Mouse (Mus musculus) lung, postnatal 0 days (tissue): ENCODE data around the gene Papola. TPM values are rescaled to one million over a fixed set of nuclear protein-coding genes. Genes with fewer than 3 reads are reported as not detected.

Experiments used
- ATAC-seq: fragments of 200-750 bp; cut with Nextera tagmentation; 2 replicates; pipeline ENCODE4 v1.8.0; 2017; ENCODE audit warnings: moderate library complexity
- DNase-seq: peaks from one replicate; pipeline ENCODE4 v3.0.0-alpha.2; 2016; ENCODE audit warnings: low spot score
- H3K27ac ChIP-seq: fragments of 300-500 bp; sonication (generic); 2 replicates; pipeline ENCODE4 v1.5.1; 2014; ENCODE audit warnings: antibody characterized with exemption, mild to moderate bottlenecking, low read length, mixed read lengths
- H3K27me3 ChIP-seq: fragments of 300-500 bp; sonication (generic); replicated peaks from 2 replicates; pipeline ENCODE4 v1.6.1; 2014; ENCODE audit warnings: low read length, mixed read lengths; ENCODE audit not compliant: insufficient read depth
- H3K36me3 ChIP-seq: fragments of 300-500 bp; sonication (generic); 2 replicates; pipeline ENCODE4 v1.6.1; 2014; ENCODE audit warnings: low read length, mixed read lengths; ENCODE audit not compliant: insufficient read depth
- H3K4me1 ChIP-seq: fragments of 300-500 bp; sonication (generic); 2 replicates; pipeline ENCODE4 v1.6.1; 2014; ENCODE audit warnings: antibody characterized with exemption, low read depth, low read length, mixed read lengths; ENCODE audit not compliant: insufficient read depth
- H3K4me2 ChIP-seq: fragments of 300-500 bp; sonication (generic); replicated peaks from 2 replicates; pipeline ENCODE4 v1.6.1; 2014; ENCODE audit warnings: low read depth, mild to moderate bottlenecking, low read length, moderate library complexity, mixed read lengths
- H3K4me3 ChIP-seq: fragments of 300-500 bp; sonication (generic); 2 replicates; pipeline ENCODE4 v1.5.1; 2014; ENCODE audit warnings: low read depth, low read length
- H3K9ac ChIP-seq: fragments of 300-500 bp; sonication (generic); replicated peaks from 2 replicates; pipeline ENCODE4 v1.6.1; 2014; ENCODE audit warnings: low read depth, mild to moderate bottlenecking
- H3K9me3 ChIP-seq: fragments of 300-500 bp; sonication (generic); 2 replicates; pipeline ENCODE4 v1.6.1; 2016; ENCODE audit warnings: low read length, mixed read lengths
- CTCF ChIP-seq: IDR thresholded peaks from 2 replicates; pipeline ENCODE4 v1.5.1; 2016; ENCODE audit warnings: antibody characterized with exemption, mild to moderate bottlenecking
- EP300 ChIP-seq: IDR thresholded peaks from 2 replicates; pipeline ENCODE4 v1.6.1; 2016; ENCODE audit warnings: antibody characterized with exemption, mild to moderate bottlenecking, control low read depth
- WGBS: fragments of 180-500 bp; shearing (Covaris S2); extraction: QIAGEN DNeasy Blood & Tissue Kit; methylation state at CpG from one replicate; pipeline ENCODE4 v1.1.7; 2014; 5-methylcytosine and 5-hydroxymethylcytosine counted together
- polyA plus RNA-seq: library from polyadenylated mRNA; unstranded; fragments of >200 nt; fragmentation: Nextera tagmentation; extraction: Ambion mirVana; gene quantifications from 2 replicates; pipeline ENCODE4 v1.2.1, GENCODE M21; 2015

Gene Papola
- polyA plus RNA-seq, 1 experiment from 2014 or later, result 102 TPM

DNA sequence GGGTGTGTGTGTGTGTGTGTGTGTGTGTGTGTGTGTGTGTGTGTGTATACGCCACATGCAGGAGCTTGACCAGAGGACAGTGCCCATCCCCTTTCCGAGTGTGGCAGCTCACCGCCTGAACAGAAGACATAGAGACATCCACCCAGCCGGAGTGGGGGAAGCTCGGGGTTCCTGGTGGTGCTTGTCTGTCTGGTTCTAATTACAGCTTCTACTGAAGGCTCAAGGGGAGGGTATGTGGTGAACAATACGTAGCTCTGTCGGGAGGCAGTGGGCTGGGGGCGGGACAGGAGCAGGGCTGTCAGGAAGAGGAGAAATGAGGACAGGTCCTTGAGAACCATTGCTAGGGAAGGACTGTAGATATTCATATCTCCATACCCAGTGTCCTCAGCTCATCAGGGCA, 64.6 kb downstream of the Papola start:
- H3K9ac ChIP-seq, result no peak overlapping the region
- no peak overlapping the region for H3K4me3 ChIP-seq
- DNase-seq (no peak), ATAC-seq (no peak)
- TF ChIP-seq CTCF (no peak), EP300 (no peak)
- no peak overlapping the region for H3K27ac ChIP-seq
- H3K4me2 ChIP-seq, result no peak overlapping the region
- no peaks in the 10 kb centered on the region for H3K9me3 ChIP-seq
- H3K4me1 ChIP-seq, result no peaks in the 10 kb centered on the region
- H3K36me3 ChIP-seq, result no peaks in the 10 kb centered on the region
- H3K27me3 ChIP-seq, result no peaks in the 10 kb centered on the region
- 57% methylated on average over 8 of the region's 8 CpGs for WGBS

DNA sequence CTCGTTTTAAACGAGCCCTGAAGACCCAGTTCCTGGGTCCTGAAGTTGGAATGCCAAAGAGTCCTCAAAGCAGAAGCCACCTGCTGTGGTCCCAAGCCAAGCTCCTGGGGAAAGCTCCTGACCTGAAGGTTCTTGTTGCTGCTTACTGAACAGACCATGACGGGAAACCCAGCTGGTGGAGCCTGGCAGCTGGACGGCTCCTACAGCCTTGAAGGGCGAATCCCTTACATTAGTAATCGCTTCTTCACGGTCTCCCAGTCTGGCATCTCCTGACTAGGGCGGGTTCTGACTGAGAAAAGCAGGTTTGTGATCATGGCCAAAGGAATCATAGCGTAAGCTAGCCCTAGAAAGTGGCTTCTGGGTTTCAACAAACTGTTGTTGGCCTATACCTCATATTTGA, 66.2 kb downstream of the Papola start:
- Histone ChIP-seq H3K27ac (no peak overlapping the region), H3K27me3 (no peaks in the 10 kb centered on the region), H3K36me3 (no peaks in the 10 kb centered on the region), H3K9me3 (no peaks in the 10 kb centered on the region), H3K4me1 (no peaks in the 10 kb centered on the region), H3K4me3 (no peak overlapping the region), H3K4me2 (no peak overlapping the region), H3K9ac (no peak overlapping the region)
- 74% methylated on average over 9 of the region's 9 CpGs for WGBS
- TF ChIP-seq CTCF (no peak), EP300 (no peak)
- no peak for ATAC-seq
- no peak for DNase-seq

DNA sequence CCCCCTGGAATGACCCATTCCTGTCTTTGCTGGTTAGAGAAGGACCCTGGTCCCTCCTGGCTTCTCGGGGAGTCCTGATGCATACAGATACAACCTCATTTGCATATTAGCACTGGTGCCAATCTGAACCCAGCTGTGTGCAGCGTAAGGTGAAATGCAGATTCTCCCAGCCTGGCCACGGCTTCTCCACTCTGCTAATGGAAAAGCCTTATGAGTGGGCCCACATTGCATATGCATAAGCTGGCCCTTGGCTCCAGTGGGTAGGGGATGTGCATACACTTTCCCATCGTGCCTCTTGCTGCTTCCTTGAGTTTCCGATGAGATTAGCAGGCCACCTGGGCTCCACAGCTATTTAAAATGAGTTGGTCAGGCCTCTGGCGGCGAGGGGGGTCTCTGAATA, 68.3 kb downstream of the Papola start:
- ATAC-seq (no peak), DNase-seq (no peak)
- Histone ChIP-seq H3K36me3 (no peaks in the 10 kb centered on the region), H3K4me1 (no peaks in the 10 kb centered on the region), H3K9ac (no peak overlapping the region), H3K27me3 (no peaks in the 10 kb centered on the region), H3K4me2 (no peak overlapping the region), H3K9me3 (no peaks in the 10 kb centered on the region), H3K27ac (no peak overlapping the region), H3K4me3 (no peak overlapping the region)
- WGBS, result 64% methylated on average over 7 of the region's 7 CpGs
- TF ChIP-seq EP300 (no peak), CTCF (no peak)

DNA sequence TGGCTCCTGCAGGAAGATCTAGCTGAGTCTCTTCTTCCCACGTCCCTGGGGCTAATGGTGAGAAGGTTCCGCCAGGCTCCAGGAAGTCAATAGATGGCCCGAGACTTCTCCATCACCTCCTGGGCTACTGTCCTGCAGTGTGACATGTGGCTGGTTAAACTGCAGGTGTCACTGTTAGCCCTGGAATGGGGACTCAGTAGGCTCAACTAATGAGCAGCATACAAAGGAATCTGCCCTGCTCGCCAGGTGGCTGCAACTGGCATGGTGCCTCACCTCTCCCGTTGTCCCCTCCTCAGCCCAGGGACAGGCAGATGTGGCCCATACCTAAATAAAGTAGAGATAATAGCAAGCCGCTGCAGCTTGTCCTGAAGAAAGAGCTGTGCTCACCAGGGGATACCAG, 70.1 kb downstream of the Papola start:
- Histone ChIP-seq H3K4me3 (no peak overlapping the region), H3K36me3 (no peaks in the 10 kb centered on the region), H3K4me1 (no peaks in the 10 kb centered on the region), H3K4me2 (no peak overlapping the region), H3K27ac (no peak overlapping the region), H3K27me3 (no peaks in the 10 kb centered on the region), H3K9me3 (no peaks in the 10 kb centered on the region), H3K9ac (no peak overlapping the region)
- TF ChIP-seq CTCF (peak; percentile 49), EP300 (no peak)
- no peak for ATAC-seq
- 24% methylated on average over 6 of the region's 6 CpGs for WGBS
- DNase-seq, result no peak

DNA sequence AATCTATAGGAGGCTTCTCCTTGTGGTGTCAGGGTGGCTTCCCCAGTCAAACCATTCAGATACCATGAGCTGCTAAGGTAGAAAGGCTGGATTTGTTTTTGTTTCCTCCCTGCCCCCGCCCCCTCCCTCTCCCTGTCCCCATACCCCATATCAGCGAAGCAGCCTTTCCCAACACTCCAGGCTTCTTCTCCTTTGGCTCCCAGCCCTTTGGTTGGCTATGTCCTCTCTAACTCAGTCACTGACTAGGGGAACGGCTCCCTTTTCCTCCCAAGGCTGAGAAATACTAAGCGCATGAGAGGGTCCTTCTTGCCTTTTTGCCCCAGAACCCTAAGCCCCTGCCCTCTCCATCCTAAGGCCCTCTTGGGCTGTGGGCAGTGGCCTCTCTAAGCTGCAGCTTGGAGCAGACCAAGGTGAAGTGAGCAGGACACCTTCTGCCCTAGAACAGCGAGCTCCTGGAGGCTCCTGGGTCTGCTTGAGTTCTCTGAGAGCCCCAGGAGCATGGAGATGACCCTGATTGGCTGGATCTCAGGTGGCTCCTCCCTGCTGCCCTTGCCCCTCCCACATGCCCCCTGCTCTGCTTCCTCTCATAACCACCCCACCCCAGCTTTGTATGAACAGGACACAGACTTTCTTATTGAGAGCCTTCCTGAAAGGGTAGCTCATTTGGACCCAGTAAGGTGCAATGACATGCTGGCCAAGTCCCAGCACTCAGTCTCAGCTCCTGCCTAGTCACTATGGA, 73.6 kb downstream of the Papola start:
- TF ChIP-seq EP300 (no peak), CTCF (no peak)
- no peak overlapping the region for H3K9ac ChIP-seq
- no peak for ATAC-seq
- H3K4me1 ChIP-seq, result no peaks in the 10 kb centered on the region
- H3K27me3 ChIP-seq, result no peaks in the 10 kb centered on the region
- WGBS, result 71% methylated on average over 5 of the region's 5 CpGs
- no peak overlapping the region for H3K27ac ChIP-seq
- no peaks in the 10 kb centered on the region for H3K9me3 ChIP-seq
- no peak overlapping the region for H3K4me3 ChIP-seq
- H3K36me3 ChIP-seq, result no peaks in the 10 kb centered on the region
- DNase-seq, result no peak
- no peak overlapping the region for H3K4me2 ChIP-seq

DNA sequence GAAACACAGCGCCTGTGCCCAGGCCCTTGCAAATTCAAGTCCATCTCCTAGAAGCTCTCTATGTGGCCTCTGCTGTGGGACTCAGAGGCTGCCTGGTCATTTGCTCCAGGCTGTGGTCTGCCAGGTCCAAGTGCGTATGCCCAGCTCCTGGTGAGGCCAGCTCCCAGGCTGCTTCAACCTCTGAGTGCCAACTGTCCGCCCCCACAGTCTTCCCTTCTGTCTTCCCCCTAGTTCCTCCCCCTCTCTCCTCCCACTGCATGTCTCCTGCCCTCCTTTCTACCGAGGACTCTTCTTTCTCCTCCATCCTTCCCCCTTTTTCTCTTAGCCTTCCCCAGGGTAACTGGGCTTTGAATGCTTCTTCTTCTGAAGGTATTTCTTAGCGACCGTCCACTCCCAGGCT, 77.6 kb downstream of the Papola start:
- no peak for ATAC-seq
- 64% methylated on average over 6 of the region's 6 CpGs for WGBS
- H3K9ac ChIP-seq, result no peak overlapping the region
- H3K4me2 ChIP-seq, result no peak overlapping the region
- no peaks in the 10 kb centered on the region for H3K36me3 ChIP-seq
- no peak for DNase-seq
- no peaks in the 10 kb centered on the region for H3K9me3 ChIP-seq
- H3K4me3 ChIP-seq, result no peak overlapping the region
- no peaks in the 10 kb centered on the region for H3K4me1 ChIP-seq
- TF ChIP-seq CTCF, result no peak
- TF ChIP-seq EP300, result no peak
- no peaks in the 10 kb centered on the region for H3K27me3 ChIP-seq
- no peak overlapping the region for H3K27ac ChIP-seq

DNA sequence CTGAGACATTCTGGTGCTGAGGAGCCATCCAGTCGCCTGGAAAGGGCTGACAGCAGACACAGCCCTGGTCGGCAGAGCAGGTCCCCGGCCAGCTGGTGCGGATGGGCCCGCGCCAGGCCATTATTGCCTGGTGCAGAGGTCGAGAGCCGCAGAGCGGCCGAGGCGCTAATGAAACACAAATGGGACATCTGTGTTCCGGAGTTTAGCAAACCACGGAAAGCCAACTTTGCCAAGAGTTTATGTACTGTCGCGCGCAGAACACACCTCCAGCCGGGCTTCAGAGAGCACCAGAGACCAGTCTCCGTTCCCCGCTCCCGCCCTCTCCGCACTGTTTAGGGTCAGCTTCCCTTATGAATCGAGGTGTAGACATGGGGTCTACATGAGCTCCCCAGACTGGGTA, 78.1 kb downstream of the Papola start:
- DNase-seq (no peak), ATAC-seq (no peak)
- Histone ChIP-seq H3K27ac (no peak overlapping the region), H3K4me1 (no peaks in the 10 kb centered on the region), H3K9ac (no peak overlapping the region), H3K4me3 (no peak overlapping the region), H3K36me3 (no peaks in the 10 kb centered on the region), H3K9me3 (no peaks in the 10 kb centered on the region), H3K4me2 (no peak overlapping the region), H3K27me3 (no peaks in the 10 kb centered on the region)
- WGBS, result 66% methylated on average over 22 of the region's 22 CpGs
- no peak for TF ChIP-seq EP300
- no peak for TF ChIP-seq CTCF
